Mouse (Mus musculus) layer of hippocampus, adult 11-12 months (tissue): ENCODE results near the gene Rbm19.

ENCODE experiments used
- DNase-seq: peaks from one replicate; pipeline ENCODE4 v3.0.0; 2022; ENCODE audit warnings: low spot score

Rbm19 gene

GRCm38 (mm10) chr5:120135337-120135736 is 19.1 kb downstream of the Rbm19 start:
- no peak for DNase-seq

- DNase-seq = no peak
Measured at GRCm38 (mm10) chr5:120135823-120136222, 19.6 kb downstream of the Rbm19 start.

- DNase-seq = no peak
Measured at GRCm38 (mm10) chr5:120136236-120136675, 20.0 kb downstream of the Rbm19 start.

GRCm38 (mm10) chr5:120137038-120137437 is 20.8 kb downstream of the Rbm19 start:
- DNase-seq = no peak

- no peak for DNase-seq
Measured at GRCm38 (mm10) chr5:120137846-120138245, 21.6 kb downstream of the Rbm19 start.

GRCm38 (mm10) chr5:120138406-120138805 is 22.1 kb downstream of the Rbm19 start:
- no peak for DNase-seq

GRCm38 (mm10) chr5:120139224-120139623 is 23.0 kb downstream of the Rbm19 start:
- no peak for DNase-seq

GRCm38 (mm10) chr5:120143941-120144340 is 27.7 kb downstream of the Rbm19 start:
- no peak for DNase-seq

- no peak for DNase-seq
Measured at GRCm38 (mm10) chr5:120145371-120146050, 29.2 kb downstream of the Rbm19 start.

GRCm38 (mm10) chr5:120146051-120146385 is 29.8 kb downstream of the Rbm19 start:
- DNase-seq = peak; percentile 71

GRCm38 (mm10) chr5:120146909-120147308 is 30.6 kb downstream of the Rbm19 start:
- no peak for DNase-seq

- no peak for DNase-seq
Measured at GRCm38 (mm10) chr5:120148246-120148645, 32.0 kb downstream of the Rbm19 start.

GRCm38 (mm10) chr5:120151145-120151544 is 34.9 kb downstream of the Rbm19 start:
- DNase-seq = no peak

GRCm38 (mm10) chr5:120153140-120153539 is 36.9 kb downstream of the Rbm19 start:
- DNase-seq = no peak

GRCm38 (mm10) chr5:120155672-120156071 is 39.4 kb downstream of the Rbm19 start:
- DNase-seq = no peak

- no peak for DNase-seq
Measured at GRCm38 (mm10) chr5:120156166-120156909, 40.1 kb downstream of the Rbm19 start.

GRCm38 (mm10) chr5:120157115-120157514 is 40.9 kb downstream of the Rbm19 start:
- DNase-seq = no peak

- no peak for DNase-seq
Measured at GRCm38 (mm10) chr5:120158476-120158875, 42.2 kb downstream of the Rbm19 start.

GRCm38 (mm10) chr5:120160923-120161658 is 44.8 kb downstream of the Rbm19 start:
- no peak for DNase-seq

GRCm38 (mm10) chr5:120162689-120163088 is 46.4 kb downstream of the Rbm19 start:
- DNase-seq = no peak

GRCm38 (mm10) chr5:120163428-120163827 is 47.2 kb downstream of the Rbm19 start:
- DNase-seq = no peak

GRCm38 (mm10) chr5:120164450-120164849 is 48.2 kb downstream of the Rbm19 start:
- peak; percentile 72 for DNase-seq
